Mouse (Mus musculus) erythroid progenitor cell, adult 5-6 weeks (primary cell): ENCODE measurements around the gene Pwp2. TPM values are rescaled to one million over a fixed set of nuclear protein-coding genes. Genes with fewer than 3 reads are reported as not detected.
"Not testable (repeated sequence)": the region's sequence is repeated elsewhere in the genome, so short reads cannot be mapped to it uniquely, and the experiment has no call there.

Experiments
- ATAC-seq: replicated peaks from 2 replicates; pipeline ENCODE4 v1.8.0; 2016; ENCODE audit warnings: moderate number of reproducible peaks, mild to moderate bottlenecking, moderate TSS enrichment, inconsistent platforms; ENCODE audit not compliant: poor library complexity, low FRiP score, severe bottlenecking
- total RNA-seq, 2 experiments: library from RNA; stranded (forward) in 1 of 2; stranded (reverse) in 1 of 2; fragments of 150-400 nt in 1 of 2; fragments of 186-747, 209-891 nt in 1 of 2; gene quantifications; 2 replicates each; pipeline versions ENCODE4 v1.2.3 to v1.2.4; 2015 to 2017; ENCODE audit warnings: low replicate concordance in 2 of 2

The Pwp2 gene
- total RNA-seq (2015; ENCODE audit: low replicate concordance) (2.5 and 2.9 TPM in 2 replicates), total RNA-seq (2017; ENCODE audit: low replicate concordance) (7.8 and 10.1 TPM in 2 replicates)

GRCm38 (mm10) chr10:78184531-78185380 lies at the start of gene Pwp2:
Pwp2 (minus strand) TSS chr10:78185149.
- ATAC-seq = peak; percentile 89

- ATAC-seq = no peak
Measured at GRCm38 (mm10) chr10:78233756-78234155, 48.8 kb upstream of the Pwp2 start.

- no peak for ATAC-seq
Measured at GRCm38 (mm10) chr10:78233161-78233560, 48.2 kb upstream of the Pwp2 start.

- peak; percentile 15; the same call in 1 of the 2 replicates for ATAC-seq
Measured at GRCm38 (mm10) chr10:78232301-78232980, 47.5 kb upstream of the Pwp2 start.

GRCm38 (mm10) chr10:78228560-78228928 lies 43.6 kb upstream of the Pwp2 start:
- ATAC-seq = no peak

GRCm38 (mm10) chr10:78227875-78228559 lies 43.1 kb upstream of the Pwp2 start:
- no peak for ATAC-seq

GRCm38 (mm10) chr10:78224136-78224535 lies 39.2 kb upstream of the Pwp2 start:
- no peak for ATAC-seq

GRCm38 (mm10) chr10:78222908-78223307 lies 38.0 kb upstream of the Pwp2 start:
- no peak for ATAC-seq

- ATAC-seq = no peak
Measured at GRCm38 (mm10) chr10:78221315-78221714, 36.4 kb upstream of the Pwp2 start.

- ATAC-seq = no peak
Measured at GRCm38 (mm10) chr10:78219528-78219927, 34.6 kb upstream of the Pwp2 start.

GRCm38 (mm10) chr10:78218576-78218975 lies 33.6 kb upstream of the Pwp2 start:
- no peak for ATAC-seq

GRCm38 (mm10) chr10:78216376-78217083 lies 31.6 kb upstream of the Pwp2 start:
- peak; percentile 90 for ATAC-seq

GRCm38 (mm10) chr10:78214371-78214770 lies 29.4 kb upstream of the Pwp2 start:
- ATAC-seq = no peak

GRCm38 (mm10) chr10:78211311-78211710 lies 26.4 kb upstream of the Pwp2 start:
- 0 out of 2 replicates have a peak, but pooled peaks have one; percentile 35 for ATAC-seq

GRCm38 (mm10) chr10:78201182-78201581 lies 16.2 kb upstream of the Pwp2 start:
- ATAC-seq = peak; percentile 78

- ATAC-seq = no peak
Measured at GRCm38 (mm10) chr10:78192933-78193332, 8.0 kb upstream of the Pwp2 start.

- ATAC-seq = not testable (repeated sequence)
Measured at GRCm38 (mm10) chr10:78186076-78186475, 1.1 kb upstream of the Pwp2 start.

GRCm38 (mm10) chr10:78185381-78185725 lies 404 bp upstream of the Pwp2 start:
- peak; percentile 52 for ATAC-seq

GRCm38 (mm10) chr10:78183577-78183976 lies 1.4 kb downstream of the Pwp2 start:
- no peak for ATAC-seq

- ATAC-seq = no peak
Measured at GRCm38 (mm10) chr10:78182321-78182720, 2.6 kb downstream of the Pwp2 start.
